Mouse (Mus musculus) spleen, adult 18-20 months (tissue): ENCODE data around the gene Myo1e.
A peak's percentile ranks its signal among the peaks of the same experiment; 100 is the strongest.

Source experiments
- DNase-seq, 2 experiments: peaks; one replicate each; pipeline ENCODE4 v3.0.0; 2022; ENCODE audit warnings: mixed read lengths in 2 of 2

Myo1e gene

DNA sequence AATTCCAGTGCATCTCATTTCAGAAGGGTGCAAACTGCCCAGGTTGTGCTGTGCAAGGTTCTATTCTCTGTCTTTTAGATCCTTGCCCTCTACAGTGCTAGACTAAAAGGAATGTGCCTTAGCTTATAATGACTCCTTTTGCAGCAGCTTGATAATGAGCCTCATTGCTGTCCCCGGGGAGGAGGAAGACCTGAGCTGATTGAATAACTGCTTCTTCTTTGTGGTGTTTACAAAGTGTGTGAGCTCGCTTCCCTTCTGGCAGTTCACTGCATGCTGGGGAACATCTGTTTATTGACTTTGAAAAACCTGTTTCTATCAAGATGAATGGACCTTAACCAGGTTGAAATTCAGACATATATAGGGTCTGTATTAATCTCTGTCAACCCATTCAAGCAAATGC is 89.8 kb downstream of the Myo1e start:
- DNase-seq = no peak

- no peak for DNase-seq
Measured at GRCm38 (mm10) chr9:70298221-70298620, 91.1 kb downstream of the Myo1e start.

- no peak for DNase-seq
Measured at GRCm38 (mm10) chr9:70300705-70301104, 93.6 kb downstream of the Myo1e start.

- no peak for DNase-seq
Measured at GRCm38 (mm10) chr9:70301598-70301997, 94.4 kb downstream of the Myo1e start.

- peak; percentile 42 to 50 for DNase-seq
Measured at GRCm38 (mm10) chr9:70304901-70305300, 97.8 kb downstream of the Myo1e start.

DNA sequence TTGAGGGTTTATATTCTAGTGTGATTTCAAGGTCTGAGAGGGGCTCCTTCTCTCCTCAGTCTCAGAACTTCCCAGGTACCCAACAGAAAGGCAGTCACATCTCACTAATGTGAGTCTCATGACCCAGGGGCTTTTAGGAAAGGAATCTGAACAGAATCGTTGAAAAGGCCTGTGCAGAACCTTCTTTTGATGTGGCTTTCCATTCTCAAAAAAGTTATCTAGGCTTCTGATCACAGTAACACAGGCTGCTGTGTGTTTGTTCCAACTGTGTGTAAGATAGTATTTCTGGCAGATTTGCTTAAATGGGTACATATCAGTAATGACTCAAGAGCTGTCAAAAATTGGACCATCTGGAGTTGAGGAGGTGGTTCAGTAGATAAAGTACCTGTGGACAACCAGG is 102.9 kb downstream of the Myo1e start:
- no peak for DNase-seq

DNA sequence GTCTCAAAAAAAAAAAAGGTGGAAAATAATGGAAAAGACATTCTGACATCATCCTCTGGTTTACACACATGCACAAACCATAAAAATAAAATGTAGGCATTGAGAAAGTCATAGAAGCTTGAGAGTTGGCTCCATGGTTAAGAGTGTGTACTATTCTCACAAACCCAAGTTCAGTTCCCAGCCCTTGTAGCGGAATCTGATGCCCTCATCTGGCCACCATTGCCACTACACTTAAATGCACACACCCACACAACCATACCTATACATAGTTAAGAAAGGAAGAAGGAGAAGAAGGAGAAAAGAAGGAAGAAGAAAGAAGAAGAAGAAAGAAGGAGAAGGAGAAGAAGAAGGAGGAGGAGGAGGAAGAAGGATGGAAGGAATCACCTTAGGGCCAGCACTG is 106.9 kb downstream of the Myo1e start:
- DNase-seq = no peak

DNA sequence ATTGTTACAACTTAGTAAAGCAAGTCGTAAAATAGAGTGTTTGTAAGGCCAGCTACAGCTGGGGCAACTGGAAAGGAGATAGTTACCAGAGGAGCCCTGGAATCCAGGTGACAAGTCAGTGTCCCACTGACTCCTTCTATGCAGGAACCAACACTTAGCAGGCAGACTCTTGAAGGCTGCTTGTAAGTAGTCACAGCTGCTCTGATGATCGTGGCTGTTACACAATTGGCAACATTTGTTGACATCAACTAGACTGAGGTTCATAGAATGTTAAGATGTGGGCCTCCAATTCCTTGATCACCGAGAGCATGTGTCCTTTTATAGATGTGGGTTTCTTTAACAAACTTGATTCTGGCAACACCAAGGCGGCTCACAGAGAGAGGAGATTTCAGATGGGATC is 108.0 kb downstream of the Myo1e start:
- DNase-seq = no peak

DNA sequence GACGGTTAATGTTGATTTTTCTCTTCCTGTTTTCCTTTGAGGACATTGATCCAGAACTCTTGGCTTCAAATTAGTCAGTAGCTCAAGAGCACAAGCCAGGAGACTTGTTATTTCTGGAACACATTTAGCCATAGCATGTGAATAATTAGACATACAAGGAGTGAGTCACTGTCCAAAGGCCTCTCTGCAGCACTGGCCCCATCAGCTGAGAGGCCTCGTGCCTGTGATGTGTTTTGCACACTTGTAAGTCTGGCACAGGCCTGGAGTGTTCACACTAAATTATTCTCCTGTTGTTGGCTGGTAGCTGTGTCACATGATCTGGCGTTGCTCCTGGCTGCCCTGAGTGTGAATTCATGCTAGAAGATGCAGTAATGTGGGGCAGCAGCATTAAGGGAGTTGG is 111.5 kb downstream of the Myo1e start:
- no peak for DNase-seq

DNA sequence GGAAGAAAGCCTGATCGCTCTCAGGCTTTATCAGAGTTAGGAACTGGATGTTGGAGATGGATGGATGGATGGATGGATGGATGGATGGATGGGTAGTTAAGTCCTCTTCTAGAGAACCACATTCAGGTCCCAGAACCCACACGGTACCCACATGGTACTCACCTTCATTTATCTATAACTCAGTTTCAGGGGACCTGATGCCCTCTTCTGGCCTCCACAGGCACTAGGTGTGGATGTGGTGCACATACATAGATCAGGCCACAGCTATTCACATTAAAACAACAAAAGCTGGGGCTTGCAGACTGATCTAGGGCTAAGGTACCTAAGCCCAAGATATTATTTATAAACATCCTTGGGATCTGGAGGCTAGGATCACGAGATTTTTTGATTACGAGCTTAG is 117.2 kb downstream of the Myo1e start:
- DNase-seq = no peak

GRCm38 (mm10) chr9:70325880-70326595 is 118.9 kb downstream of the Myo1e start:
- no peak for DNase-seq

DNA sequence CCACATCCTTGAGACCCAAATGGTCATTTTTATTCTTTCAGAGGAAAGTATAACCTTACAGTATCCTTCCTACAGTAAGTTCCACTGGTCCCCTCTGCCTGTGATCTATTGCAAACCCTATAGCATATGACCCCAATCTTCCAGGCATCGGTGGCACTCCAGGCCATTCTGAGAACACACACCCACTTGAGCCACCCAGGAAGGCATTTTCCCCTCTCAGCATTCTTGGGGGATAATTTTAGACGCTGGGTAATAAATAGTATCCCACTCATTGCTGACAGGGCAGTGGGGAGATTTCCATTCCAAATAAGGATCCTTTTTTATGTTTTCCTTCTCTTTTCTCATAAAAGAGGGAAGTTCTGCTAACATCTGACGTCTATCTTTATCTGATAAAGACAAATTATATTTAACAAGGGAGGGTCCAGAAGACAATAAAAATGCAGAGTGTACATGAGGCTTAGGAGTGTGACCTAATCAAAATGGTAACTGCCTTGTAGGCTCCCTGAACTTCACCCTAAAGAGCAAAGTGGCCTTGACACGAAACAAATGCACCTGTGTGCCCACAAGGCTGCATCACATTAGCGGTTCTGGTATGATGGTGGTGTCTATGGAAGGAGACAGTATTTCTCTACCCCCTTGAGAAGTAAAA is 121.2 kb downstream of the Myo1e start:
- DNase-seq = no peak

- no peak for DNase-seq
Measured at GRCm38 (mm10) chr9:70331727-70332335, 124.7 kb downstream of the Myo1e start.

DNA sequence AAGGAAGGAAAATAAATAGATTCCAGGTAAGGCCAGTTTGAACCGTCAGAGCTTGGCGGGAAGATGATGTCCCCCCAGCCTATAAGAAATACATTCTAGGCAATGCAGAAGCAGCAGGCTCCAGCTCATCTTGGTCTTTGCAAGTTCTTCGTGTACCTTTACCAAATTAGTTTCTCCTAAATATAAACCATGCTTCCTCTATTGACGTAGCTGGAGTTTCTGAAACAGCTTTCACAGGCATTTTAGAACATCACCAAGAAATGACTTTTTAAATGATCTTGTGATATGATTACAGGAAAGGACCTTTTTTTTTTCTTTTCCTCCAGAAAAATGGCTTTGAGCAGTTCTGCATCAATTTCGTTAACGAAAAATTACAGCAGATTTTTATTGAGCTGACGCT is 131.2 kb downstream of the Myo1e start:
- DNase-seq = no peak

GRCm38 (mm10) chr9:70338894-70339293 is 131.7 kb downstream of the Myo1e start:
- DNase-seq = no peak

DNA sequence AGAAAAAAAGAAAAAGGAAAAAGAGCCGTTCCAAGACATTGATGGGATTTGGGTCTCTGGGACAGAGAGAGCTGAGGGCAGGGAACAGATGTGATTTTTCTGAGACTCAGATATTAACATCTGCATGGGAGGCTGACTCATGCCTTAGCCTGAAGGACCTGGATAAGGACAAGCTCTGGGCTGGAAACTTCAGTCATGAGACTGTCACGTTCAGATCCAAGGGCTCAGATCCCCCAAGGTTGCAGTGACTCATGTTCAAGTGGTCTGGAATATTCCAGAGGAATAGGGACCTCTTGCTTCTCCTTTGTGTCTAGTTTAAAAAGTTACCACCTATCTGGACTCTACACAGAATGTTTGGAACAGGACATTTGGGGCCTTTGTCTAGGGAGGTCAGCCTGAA is 142.1 kb downstream of the Myo1e start:
- DNase-seq = no peak

GRCm38 (mm10) chr9:70351570-70352277 is 144.6 kb downstream of the Myo1e start:
- DNase-seq = no peak

DNA sequence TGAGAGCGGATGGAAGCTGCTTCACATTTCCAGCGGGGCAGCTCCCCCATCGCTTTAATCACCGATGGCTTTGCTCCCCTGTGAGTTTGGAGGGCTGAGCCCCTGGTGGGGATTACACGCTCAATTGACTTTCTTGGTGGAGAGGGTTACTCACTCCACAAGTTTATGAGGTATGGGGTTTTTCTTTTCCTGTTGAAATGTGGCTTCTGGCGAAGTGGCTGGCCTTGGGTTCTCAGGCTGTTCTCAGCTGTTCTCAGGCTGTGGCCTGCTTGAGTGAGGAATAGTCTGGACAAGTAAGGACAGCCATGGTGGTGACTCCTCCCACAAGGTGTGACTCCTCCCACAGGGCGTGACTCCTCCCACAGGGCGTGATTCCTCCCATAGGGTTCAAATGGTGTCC is 149.1 kb downstream of the Myo1e start:
- no peak for DNase-seq

GRCm38 (mm10) chr9:70359402-70360131 is 152.4 kb downstream of the Myo1e start:
- DNase-seq = no peak

GRCm38 (mm10) chr9:70364741-70365140 is 157.6 kb downstream of the Myo1e start:
- DNase-seq = no peak

- DNase-seq = no peak
Measured at GRCm38 (mm10) chr9:70365915-70366314, 158.8 kb downstream of the Myo1e start.

- no peak for DNase-seq
Measured at GRCm38 (mm10) chr9:70366898-70367297, 159.7 kb downstream of the Myo1e start.

- peak in 1 of 2 experiments; percentile 17 for DNase-seq
Measured at GRCm38 (mm10) chr9:70371638-70372037, 164.5 kb downstream of the Myo1e start.
